Mouse (Mus musculus): ENCODE data around the gene Spast.
"Not testable (repeated sequence)": the region's sequence is repeated elsewhere in the genome, so short reads cannot be mapped to it uniquely, and the experiment has no call there.

The Spast gene

DNA sequence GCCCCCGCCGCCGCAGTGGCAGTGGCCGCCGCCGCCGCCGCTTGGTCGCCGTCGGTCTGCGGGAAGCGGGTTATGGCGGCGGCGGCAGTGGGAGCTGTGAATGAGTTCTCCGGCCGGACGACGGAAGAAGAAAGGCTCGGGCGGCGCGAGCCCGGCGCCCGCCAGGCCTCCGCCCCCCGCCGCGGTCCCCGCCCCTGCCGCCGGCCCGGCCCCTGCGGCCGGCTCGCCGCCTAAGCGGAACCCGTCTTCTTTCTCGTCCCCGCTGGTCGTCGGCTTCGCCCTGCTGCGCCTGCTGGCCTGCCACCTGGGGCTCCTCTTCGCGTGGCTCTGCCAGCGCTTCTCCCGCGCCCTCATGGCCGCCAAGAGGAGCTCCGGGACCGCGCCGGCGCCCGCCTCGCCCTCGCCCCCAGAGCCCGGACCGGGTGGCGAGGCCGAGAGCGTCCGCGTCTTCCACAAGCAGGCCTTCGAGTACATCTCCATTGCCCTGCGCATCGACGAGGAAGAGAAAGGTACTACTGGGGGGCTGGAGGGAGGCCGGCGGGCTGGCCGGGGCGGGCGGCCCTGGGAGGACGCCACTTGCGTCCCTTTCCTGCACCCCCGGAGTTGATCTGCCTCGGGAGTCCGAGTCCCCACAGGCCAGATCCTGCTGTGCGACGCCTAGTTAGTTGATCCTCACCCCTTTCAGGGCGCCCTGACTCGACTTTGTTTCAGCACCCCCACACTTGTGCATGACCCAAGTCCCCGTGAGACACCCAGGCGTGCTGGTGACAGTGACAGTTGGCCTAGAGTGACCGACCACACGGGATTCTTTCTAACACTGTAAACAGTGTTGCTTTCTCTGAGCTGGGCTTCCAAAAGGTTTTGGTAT is at the start of gene Spast:
Spast (plus strand) TSS at position 51 of the 868 bp plus-strand sequence.
- peak; percentile 88 for DNase-seq

DNA sequence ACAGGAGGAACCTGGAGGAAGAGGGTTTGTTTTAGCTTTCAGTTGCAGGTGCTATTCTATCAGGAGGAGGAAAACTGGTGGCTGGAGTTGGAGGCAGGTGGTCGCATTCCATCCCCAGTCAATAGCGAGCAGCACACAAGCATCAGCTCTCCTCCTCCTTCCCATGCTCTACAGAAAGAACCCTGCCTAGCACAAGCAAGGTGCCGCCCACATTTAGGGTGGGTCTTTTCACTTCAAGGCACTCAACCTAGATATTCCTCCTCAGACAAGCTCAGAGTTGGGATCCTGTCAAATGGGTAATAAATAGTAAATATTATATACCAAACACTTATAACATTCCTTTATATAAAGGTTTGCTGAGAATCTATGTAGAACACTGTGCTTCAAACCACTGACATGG is 48.6 kb upstream of the Spast start:
- DNase-seq, result no peak

DNA sequence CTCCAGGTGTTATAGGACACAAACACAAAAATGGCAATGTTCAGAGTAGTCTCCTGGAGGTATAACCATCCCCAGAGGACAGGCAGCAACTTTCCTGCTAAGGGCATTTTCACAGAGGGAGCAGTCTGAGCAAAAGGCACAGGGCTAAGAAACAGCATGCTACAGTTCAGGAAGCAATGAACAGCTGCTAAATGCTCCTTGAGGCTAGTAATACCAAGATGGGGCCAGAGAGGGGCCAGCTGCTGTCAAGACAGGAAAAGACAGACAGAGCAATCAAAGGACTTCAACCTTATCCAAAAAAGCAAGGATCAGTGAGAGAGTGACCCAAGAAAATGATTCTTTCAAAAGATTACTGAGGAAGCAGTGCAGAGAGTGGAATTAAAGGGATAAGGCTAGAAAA is 47.9 kb upstream of the Spast start:
- DNase-seq, result peak; percentile 12

DNA sequence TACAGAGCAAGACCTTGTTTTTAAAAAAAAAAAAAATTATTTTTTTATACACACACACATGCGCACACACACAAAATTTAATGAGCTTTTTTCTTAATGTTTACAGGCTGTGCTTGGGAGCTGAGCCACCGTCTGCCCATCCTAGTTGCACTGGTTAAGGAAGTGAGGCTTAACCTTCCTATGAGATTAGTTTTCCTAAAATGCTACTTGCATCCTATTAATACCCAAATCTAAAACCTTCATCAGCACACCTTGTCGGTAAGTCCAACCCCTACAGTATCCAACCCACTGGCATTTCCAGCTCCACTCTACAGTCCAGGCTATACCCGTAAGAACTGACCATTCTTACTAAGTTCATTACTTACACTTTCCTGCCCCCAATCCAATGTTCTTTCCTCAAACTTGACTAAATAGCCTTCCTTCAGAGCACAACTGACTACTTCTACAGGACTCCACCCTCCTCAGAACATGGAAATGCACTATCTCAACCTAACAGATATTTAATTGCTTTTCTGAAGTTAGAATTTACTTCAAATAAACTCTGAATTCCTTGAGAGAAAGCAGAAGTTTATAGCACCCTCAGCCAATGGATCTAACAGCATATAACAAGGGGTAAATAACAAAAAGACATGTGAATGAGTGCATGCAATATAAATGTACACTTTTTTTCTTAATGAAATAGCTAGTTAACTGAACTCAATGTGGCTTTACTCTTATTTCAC is 47.0 kb upstream of the Spast start:
- no peak for DNase-seq

DNA sequence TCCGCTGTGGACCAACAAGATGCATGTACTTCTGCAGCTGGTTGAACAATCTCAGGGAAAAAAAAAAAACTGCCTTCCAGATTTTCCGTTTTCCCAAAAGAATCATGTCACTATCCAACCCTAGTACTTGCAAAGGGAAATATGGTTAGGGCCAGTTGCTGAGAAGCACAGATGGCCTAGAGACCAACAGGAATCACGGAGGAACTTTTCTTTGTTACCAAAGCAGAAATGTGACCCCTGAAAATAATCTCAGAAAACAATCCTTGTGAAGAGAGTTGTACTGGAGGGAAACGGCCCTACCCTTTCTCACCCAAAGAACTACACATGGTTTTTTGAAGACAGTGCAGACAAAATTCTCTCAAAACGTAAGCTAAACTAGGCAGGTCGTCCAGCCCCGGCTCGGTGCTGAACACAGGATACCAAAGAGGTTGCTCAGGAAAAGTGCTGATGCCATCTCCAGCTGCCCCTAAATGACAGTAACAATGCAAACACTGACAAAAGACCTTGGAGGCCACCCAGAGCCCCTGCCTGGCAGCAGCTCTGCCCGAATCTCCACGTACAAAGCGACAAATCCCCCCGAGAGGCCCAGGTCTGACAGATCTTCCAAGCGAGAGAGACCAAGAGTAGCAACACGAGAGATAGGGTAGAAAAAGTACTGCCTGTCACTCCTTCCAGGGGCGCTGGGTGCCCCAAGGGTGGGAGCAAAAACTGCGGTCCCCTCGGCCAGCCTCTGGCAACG is 44.9 kb upstream of the Spast start:
- DNase-seq, result peak; percentile 25

DNA sequence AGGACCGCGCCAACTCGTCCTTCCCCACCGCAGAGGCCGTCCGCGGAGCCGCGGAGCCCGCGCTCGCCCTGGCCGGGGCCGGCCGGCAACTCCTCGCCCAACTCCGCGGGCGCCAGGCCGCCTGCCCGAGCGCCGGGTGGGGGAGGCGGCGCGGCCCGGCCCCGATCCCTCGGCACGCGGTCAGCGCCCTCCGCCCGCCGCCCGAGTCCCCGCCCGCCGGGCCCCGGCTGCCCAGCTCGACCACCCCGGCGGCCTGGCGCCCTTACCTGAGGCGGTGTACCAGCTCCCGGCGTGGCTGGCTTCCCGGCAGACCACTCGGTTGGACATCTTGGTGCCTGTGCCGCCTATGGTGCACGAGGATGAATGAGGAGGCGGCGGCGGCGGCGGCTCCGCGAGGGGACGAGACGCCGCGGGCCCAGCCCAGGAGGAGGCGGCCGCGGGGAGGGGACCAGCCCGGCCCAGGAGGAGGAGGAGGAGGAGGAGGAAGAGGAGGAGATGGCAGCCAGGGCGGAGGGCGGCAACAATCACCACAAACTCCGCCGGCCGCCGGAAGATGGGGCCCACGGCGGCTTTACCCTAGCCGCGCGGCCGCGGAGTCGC is 44.3 kb upstream of the Spast start:
- peak; percentile 93 for DNase-seq

DNA sequence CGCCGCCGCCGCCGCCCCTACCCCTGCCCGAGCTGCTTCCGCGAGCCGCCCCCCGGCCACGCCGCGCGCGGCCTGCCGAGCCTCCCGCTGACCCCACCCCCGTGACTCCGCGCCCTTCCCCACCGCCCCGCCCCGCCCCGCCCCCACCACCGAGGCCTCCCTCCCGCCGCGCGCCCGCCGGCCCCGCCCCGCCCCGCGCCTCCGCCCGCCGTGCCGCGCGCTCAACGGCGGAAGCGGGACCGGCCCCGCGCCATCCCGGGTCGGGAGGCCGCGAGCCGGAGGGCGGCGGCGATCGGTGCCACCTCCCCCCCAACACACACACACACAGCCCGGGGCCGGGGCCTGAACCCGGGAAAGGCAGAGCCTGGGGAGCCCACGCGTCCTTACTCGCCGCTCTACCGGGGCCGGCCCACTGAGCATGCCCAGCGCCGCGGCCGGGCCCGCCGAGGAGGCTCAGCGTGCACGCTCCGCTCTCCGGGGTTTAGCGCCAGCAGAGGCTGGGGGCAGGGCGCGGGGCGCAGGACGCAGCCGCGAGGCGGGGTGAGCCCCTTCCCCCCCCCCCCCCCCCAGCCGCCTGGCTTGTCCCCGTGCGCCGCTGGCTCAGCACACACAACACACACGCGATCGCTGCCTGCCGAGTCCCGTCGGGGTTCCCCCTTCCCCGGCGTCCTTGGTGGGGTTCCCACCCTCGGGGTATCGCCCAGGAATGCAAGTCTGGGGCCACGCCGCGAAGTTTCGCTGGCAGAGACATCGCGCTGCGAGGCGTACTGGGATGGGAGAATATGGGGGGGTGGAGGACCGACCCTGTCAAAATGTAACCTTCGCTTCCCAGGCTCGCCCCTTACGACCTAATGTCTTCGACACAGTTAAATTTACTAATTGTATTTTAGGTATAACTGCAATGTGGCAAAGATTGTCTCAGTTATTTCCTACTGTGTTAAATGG is 43.5 kb upstream of the Spast start, which contains the start of gene Memo1:
Memo1 (minus strand) TSS at position 496 of the 945 bp plus-strand sequence.
- peak; percentile 92 for DNase-seq

DNA sequence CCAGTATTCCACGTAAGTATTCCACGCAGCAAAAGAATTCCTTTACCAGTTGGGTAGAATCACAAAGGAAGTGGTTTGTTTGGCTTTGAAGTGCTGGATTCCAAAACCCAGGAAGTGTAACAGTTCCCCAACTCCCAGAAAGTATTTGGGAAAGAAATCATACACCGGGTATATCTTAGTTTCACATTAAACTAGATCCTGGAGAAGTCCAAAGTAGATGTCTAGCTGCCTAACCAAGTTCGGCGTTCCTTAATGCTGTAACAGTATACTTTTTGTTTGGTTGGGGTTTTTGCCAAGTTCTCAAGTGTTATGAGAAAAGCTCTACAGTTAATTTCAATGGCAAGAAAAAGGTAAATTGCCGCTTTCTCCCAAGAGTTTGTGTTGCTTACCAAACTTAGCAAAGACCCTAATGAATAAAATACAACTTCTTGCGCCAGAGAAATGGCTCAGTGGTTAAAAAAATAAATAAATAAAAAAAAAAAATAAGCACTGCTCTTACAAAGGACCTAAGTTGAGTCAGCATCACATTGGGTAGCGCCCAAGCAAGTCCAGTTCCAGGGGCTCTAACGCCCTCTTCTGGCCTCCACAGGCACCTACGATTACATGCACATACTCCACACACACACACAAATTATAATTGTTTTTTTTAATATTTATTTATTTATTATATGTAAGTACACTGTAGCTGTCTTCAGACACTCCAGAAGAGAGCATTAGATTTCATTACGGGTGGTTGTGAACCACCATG is 42.5 kb upstream of the Spast start:
- DNase-seq, result peak; percentile 29

DNA sequence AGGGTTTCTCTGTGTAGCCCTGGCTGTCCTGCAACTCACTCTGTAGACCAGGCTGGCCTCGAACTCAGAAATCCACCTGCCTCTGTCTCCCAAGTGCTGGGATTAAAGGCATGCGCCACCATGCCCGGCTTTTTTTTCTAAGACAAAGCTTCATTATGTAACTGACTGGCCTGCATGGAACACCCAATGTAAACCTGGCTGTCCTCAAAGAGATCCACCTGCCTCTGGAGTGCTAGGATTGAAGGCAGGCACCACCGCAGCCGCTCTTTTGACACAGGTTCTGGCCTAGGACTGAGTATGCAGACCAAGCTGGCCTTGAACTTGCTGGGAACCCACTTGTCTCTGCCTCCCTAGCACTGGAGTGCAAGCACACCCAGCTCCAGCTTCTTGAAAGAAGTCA is 41.8 kb upstream of the Spast start:
- not testable (repeated sequence) for DNase-seq

DNA sequence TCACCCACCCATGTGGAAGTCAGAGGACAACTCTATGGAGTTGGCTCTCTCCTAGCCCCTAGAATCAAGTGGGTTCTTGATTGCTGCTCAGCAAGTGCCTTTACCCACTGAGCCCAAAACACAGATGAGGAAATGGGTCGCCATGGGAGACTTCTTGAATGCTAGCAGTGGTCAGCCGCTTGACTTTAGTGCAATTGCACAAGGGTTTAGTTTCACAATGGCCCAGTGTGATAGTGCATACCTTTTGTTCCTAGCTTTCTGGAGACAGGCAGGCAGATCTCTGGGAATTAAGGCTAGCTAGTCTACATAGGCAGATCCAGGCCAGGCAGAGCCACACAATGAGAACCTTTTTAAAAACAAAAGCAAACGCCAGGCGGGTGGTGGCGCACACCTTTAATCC is 38.7 kb upstream of the Spast start:
- no peak for DNase-seq

DNA sequence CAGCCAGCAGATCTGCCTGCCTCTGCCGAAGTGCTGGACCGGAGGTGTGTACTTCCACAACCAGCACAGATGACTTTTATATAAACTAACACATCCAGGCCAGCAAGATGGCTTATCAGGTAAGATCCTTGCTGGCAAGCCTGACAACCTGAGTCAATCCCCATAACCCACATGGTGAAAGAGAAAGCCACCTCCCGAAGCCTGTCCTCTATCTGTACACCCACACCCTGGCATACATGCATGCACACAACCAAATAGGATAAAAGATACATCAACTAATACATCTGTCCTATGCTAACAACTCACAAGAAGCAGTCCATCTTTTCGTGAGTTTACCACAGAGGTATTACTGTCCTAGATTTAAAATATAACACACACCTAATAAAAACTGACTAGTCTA is 34.7 kb upstream of the Spast start:
- no peak for DNase-seq

DNA sequence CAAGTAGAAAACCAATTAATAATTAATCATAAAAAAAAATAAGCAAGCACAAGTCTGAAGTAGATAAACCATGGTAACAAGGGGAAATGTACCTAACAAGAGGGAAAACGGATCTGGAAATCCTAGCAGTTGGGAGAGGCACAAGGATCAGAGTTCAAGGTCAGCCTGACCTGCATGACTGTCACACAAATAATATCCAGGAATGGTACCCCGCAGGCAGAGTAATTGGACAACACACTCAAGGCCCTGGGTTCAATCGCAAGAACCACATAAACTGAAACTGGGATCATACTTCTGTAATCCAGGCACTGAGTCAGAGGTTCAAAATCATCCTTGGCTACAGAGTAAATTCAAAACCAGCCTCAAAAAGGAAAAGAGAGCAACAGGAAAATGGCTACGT is 33.2 kb upstream of the Spast start:
- DNase-seq, result no peak

DNA sequence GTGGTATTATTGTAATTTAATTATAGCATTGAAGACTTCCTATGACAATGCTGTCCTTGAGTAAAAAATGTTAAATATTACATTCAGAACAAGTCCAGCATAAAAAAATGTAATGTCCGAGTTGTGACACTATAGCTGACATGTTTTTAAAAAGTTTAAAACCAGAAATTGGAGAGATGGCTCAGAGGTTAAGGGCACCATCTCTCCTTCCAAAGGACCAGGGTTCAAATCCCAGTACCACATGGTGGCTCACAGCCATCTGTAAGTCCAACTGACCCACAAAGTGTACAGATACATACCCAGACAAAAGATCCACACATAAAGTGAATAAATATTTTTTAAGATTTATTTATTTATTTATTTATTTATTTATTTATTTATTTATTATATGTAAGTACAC is 32.8 kb upstream of the Spast start:
- DNase-seq, result no peak

DNA sequence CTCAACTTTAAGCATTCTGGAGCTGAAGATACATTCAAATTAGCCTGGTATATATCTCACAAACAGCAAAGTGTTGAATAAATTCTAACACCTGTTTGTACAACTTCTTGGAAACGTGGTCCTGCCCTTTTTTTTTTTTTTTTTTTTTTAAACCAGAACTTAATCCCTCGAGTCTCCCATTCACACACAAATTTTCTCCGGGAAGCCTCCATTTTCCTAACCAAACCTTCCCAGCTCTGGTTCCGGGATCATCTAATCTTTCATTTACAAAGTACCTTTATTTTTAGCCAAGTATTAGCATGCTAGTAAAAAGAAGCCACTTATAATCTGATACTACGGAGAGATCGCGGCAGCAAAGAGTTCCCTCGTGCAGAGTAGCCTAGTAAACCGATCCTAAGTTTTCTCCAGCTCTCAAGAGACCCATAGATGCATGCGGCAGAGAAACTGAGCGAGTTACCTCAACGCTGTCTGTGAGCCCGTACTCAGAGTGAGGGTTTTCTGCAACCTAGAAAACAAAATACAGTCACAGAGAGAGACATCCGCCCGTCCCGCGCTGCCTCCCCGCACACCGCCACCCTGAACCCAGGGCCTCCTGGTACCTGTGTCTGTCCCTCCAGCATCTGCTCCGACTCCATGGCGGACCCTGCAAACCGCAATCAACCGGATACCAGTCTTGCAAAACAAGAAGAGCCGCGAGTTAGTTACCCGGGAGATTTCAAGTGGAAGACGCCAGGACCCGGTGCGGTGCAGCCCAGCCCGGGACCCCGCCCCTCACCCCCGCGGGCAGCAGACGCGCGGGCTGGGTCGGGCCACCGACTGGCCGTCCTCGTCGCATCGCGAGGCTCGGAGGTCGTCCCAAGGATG is 23.1 kb upstream of the Spast start:
- no peak for DNase-seq

DNA sequence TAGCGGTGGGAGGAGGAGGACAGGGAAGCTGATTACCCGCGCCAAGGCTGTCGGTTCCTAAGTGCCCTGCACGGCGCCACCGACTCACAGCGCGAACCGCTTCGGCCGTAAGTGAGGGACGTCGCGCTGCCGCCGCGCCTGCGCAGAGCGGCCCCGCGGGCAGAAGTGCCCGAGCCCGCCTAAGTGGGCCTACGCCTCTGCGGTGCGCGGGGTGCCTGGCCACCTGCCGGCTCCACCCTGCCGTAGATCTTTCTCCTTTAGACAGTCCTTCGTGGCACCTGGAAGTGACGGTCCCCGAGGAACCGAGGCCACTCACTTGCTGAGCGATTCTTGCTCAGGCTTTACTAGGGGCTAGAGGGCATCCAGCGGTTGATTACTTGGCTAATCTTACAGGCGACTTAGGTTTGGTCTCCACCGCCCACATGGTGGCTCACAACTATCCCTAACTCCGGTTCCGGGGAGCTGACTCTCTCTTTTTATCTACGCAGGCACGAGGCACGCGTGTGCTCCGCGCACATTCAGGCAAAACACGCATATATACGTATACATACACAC is 22.4 kb upstream of the Spast start:
- DNase-seq, result peak; percentile 93

DNA sequence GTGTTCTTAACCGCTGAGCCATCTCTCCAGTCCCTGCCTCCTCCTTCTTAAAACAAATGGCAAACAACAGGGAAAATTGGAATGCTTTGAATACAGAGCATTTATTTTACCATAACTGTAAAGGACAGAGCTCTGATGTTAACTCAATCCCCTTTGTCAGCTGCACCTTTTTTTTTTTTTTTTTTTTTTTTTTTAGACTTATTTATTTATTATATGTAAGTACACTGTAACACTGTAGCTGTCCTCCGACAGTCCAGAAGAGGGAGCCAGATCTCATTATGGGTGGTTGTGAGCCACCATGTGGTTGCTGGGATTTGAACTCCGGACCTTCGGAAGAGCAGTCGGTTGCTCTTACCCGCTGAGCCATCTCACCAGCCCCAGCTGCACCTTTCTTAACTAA is 20.1 kb upstream of the Spast start:
- DNase-seq, result no peak

DNA sequence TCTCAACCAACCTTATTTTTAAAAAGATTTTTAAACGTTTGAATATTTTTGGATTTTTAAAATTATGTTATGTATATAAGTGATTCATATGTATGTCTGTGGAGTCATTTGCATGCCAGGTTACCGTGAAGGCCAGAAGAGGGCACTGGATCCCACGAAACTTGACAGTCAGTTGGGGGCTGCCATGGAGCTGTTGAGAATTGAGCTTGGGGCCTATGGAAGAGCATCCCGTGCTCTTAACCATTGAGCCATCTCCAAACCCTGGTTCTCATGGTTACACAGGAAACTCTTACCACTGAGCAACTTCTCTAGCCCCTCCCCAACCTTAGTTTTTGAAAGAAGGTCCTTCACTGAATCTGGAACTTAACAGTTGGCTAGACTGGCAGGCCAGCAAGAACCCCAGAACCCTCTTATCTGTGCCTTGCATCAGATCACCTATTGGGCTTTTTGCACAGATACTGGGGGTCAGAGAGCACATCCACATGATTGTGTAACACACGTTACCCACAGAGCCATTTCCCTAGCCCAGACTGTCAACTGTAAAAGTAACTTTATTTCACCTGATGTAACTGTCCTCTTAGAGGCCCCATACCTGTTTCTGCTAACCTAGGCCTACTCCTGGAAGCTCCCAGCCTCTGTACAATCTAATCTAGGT is 16.3 kb upstream of the Spast start:
- no peak for DNase-seq

DNA sequence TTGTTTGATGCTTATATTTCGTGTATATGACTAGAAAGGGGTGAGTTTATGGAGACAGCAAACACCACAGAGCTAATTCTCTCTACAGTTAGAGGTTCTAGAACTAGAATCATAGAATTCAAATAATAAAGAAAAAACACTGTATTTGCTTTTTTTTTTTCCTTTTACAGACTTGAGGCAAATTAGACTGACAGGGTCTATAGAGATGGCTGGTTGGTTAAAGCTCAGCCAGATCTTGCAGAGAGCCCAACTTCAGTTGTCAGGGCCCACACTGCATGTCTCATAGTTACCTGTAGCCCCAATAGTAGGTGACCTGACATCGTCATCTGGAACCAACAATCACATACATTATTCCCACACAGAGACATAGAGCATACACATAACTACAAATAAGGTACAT is 14.9 kb upstream of the Spast start, which contains the start of gene Dpy30:
Dpy30 (minus strand) TSS at position 101 of the 400 bp plus-strand sequence.
- no peak for DNase-seq

DNA sequence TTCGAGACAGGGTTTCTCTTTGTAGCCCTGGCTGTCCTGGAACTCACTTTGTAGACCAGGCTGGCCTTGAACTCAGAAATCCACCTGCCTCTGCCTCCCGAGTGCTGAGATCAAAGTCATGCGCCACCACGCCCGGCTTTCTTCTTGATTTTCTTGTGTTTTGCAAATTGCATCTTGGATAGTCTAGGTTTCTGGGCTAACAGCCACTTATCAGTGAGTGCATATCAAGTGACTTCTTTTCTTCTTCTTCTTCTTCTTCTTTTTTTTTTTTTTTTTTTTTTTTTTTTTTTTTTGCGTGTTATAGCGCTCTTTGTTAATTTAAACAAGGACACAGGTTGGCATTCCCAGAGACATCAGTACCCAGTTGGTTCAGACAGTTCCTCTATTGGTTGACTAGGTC is 11.6 kb upstream of the Spast start:
- DNase-seq, result not testable (repeated sequence)
